Mouse (Mus musculus) G1E (cell line): Measurements from ENCODE around the gene Fscn1.

ENCODE experiments used
- CTCF ChIP-seq: IDR thresholded peaks from 2 replicates; pipeline ENCODE4 v1.5.1; 2012; ENCODE audit warnings: low read depth, low read length, inconsistent platforms, mixed read lengths
- GATA1 ChIP-seq: IDR thresholded peaks from 2 replicates; pipeline ENCODE4 v1.6.1; 2012; ENCODE audit warnings: borderline replicate concordance, low read length, inconsistent platforms, mixed read lengths
- POLR2AphosphoS5 ChIP-seq: IDR thresholded peaks from 2 replicates; pipeline ENCODE4 v1.6.1; 2012; ENCODE audit warnings: low read depth, low read length, inconsistent platforms; ENCODE audit not compliant: insufficient replicate concordance
- TAL1 ChIP-seq: conservative IDR thresholded peaks from 2 replicates; pipeline ENCODE4 v1.6.1; 2012; ENCODE audit warnings: low read depth, low read length, inconsistent platforms, mixed read lengths

GRCm38 (mm10) chr5:142911629-142912028, 48.5 kb upstream of the Fscn1 start:
- TF ChIP-seq CTCF: no peak
- no peak for TF ChIP-seq TAL1
- TF ChIP-seq GATA1: no peak
- no peak for TF ChIP-seq POLR2AphosphoS5
